Mouse (Mus musculus) ovary, adult 18-20 months (tissue): ENCODE measurements around the gene Ccrl2.

ENCODE experiments used
- DNase-seq: peaks from one replicate; pipeline ENCODE4 v3.0.0; 2022; ENCODE audit warnings: low spot score, mixed read lengths

The Ccrl2 gene

DNA sequence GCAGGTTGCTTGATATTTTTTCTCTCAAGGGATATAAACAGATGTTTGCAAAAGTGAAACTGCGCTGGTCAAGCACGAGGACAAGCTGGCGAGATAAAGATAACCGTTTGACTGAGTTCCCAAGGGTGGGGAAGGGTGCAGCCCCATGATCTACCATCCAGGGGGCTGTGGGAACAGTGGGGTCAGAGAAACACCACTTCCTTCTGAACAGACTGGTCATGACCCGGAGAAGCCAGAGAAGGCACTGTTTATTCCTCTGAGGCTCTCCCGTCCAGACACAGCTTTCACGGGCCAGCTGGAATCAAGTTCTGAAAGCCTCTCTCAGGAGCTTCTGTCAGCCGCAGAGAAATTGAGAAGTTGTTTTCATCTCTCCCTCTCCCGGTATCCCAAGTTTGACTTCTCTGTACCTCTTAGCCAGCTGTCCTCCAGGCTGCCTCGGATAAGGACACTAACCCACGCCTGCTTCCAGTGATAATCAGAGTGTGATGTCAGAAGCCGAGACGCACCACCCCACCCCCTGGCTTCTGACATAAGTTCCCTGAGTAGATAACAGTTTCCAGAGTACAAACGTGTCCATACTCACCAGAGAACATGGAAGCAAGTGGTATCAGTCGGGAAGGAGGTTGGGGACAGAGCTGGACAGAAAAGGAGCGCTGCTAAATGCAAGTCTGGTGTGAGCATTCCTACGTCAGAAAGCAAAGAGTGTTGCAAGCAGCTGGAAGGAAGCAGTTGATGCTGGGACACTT lies at the start of gene Ccrl2:
Gene Ccrl2 (minus strand): TSS at position 722 of the 746 bp plus-strand sequence.
- DNase-seq = no peak

- no peak for DNase-seq
Measured at GRCm38 (mm10) chr9:111103893-111104292, 46.6 kb upstream of the Ccrl2 start.

DNA sequence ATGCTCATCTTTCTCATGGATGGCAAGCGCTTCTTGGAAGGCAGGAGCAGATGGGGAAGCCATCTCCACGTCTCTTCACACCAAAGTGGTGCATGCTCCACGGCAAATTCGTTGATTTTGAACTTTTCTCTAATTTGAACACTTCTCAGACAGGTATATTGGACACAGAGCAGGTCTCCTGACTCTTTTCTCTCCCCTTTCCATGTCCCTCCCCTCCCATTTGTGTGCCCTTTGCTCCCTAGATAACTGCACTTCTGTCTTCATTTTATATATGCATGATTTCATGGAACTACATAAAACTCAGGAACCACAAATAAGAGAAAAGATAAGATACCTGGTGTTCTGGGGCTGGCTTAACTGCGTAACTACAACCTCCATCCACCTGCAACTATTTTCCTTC lies 46.0 kb upstream of the Ccrl2 start:
- DNase-seq = no peak

- no peak for DNase-seq
Measured at GRCm38 (mm10) chr9:111100406-111100805, 43.1 kb upstream of the Ccrl2 start.

DNA sequence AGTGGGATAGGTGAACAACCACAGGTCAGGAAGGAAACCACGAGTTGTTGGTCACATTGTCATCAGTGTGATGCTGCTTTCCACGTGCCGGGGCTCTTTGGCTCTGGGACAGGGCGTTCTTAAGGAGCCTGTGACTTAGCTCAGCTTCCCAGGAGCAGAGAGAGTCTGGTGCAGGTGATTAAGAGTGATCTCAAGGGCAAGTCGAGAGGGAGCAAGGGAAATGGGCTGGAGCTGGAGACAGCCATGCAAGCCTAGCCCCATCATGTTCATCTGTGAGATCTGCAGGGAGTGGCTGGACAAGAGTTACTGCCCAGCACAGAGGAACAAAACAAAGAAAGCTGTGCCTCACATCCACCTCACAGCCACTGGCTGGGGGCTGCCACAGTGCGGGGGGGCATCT lies 40.2 kb upstream of the Ccrl2 start:
- DNase-seq = no peak

- DNase-seq = no peak
Measured at GRCm38 (mm10) chr9:111096419-111097326, 39.4 kb upstream of the Ccrl2 start.

DNA sequence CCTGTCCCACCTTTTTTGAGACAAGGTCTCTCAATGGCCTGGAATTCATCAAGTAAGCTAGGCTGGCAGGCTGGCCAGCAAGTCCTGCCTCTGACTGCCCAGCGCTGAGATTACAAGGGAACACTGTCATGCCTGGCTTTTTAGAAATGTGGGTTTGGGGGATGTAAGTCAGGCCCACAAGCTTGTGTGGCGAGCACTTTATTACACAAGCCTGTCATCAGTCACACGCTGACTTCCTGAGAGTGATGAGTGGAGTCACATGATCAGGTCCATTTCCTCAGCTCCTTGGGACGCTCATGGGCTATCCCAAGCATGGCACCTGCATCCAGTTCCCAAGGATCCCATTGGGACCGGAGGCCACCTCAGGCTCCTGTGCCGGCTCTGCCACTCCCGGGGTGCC lies 38.4 kb upstream of the Ccrl2 start:
- DNase-seq = no peak

DNA sequence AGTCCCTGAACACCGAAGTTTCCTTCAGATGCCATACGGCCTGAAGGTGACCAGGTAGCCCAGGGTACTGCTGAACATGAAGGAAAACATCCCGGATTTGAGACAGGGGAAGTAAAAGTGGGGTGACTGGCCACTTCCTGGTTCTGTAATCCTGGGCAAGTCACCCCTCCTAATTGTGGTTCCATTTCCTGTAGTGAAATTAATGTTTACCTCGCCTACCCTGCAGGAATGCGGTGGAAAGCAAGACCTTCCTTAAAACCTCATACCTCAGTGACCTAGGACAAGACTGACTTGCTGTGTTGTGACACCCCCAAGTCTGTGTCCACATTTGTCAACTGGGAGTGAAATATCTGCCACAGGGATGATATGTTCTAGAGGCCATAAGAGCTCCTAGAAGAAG lies 37.3 kb upstream of the Ccrl2 start:
- no peak for DNase-seq

DNA sequence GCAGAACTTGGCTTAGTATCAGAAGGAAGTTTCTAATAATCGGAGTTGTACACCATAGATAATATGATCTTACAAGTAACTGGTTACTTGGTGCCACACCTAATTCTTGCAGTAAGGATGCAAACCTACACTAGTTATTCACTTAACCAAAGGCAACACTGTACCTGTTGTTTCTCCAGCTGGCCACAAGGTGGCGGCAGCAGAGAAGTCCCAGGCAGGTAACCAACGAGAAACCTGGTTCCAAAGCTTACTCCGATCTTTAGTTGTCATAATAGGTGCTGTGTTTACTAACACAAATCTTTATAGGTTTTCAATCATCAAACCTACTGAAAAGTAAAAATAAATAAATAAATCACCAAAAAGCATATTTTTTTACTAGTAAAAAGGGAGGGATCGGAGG lies 35.8 kb upstream of the Ccrl2 start:
- DNase-seq = no peak

- DNase-seq = no peak
Measured at GRCm38 (mm10) chr9:111092657-111093056, 35.3 kb upstream of the Ccrl2 start.

DNA sequence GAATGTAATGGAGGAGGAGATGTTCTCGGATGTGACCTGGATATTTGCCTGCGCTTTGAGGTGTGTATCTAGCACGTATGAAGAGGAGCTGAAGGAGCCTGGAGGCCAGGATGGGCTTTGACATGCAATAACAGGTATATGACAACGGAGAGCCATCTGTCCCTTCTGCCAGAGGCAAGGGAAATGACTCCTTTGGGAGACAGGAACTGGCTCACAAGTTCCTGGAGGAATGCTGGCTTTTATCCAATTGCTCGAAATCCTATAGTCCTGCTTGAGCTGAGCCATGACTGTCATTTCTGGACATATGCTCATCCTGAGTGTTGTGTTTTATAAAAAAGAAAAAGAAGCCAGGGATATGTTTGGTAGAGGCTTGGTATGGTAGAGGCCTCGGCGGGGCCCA lies 31.6 kb upstream of the Ccrl2 start:
- no peak for DNase-seq

DNA sequence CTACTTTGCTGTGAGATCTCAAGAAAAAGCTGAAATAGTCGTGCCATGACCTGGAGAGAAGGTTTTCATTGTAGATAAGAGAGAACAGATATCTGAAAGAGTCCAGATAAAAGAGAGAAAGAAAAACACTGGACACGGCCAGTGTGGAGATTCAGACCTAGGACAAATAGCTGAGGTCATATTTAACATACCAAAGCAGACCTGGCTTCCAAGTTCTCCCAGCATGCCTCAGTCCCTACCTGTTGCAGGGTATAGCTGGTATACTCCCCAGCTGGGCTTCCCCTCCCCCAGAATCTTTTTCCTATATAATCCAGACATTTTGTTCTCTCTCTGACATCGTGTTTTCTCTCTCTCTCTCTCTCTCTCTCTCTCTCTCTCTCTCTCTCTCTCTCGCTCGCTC lies 30.6 kb upstream of the Ccrl2 start:
- DNase-seq = no peak

- DNase-seq = no peak
Measured at GRCm38 (mm10) chr9:111086995-111087606, 29.8 kb upstream of the Ccrl2 start.

- no peak for DNase-seq
Measured at GRCm38 (mm10) chr9:111086137-111086536, 28.8 kb upstream of the Ccrl2 start.

- DNase-seq = no peak
Measured at GRCm38 (mm10) chr9:111085329-111085728, 28.0 kb upstream of the Ccrl2 start.

- no peak for DNase-seq
Measured at GRCm38 (mm10) chr9:111081765-111082164, 24.4 kb upstream of the Ccrl2 start.

- DNase-seq = no peak
Measured at GRCm38 (mm10) chr9:111080801-111081200, 23.5 kb upstream of the Ccrl2 start.

GRCm38 (mm10) chr9:111077745-111078144 lies 20.4 kb upstream of the Ccrl2 start:
- no peak for DNase-seq

- no peak for DNase-seq
Measured at GRCm38 (mm10) chr9:111072971-111073370, 15.7 kb upstream of the Ccrl2 start.

GRCm38 (mm10) chr9:111072175-111072574 lies 14.9 kb upstream of the Ccrl2 start:
- DNase-seq = no peak

- DNase-seq = no peak
Measured at GRCm38 (mm10) chr9:111070546-111070961, 13.2 kb upstream of the Ccrl2 start.

- no peak for DNase-seq
Measured at GRCm38 (mm10) chr9:111067052-111067451, 9.7 kb upstream of the Ccrl2 start.

GRCm38 (mm10) chr9:111062840-111063239 lies 5.5 kb upstream of the Ccrl2 start:
- DNase-seq = no peak
